Mouse (Mus musculus): Measurements from ENCODE around the gene Gm45717. TPM values are rescaled to one million over a fixed set of nuclear protein-coding genes. Genes with fewer than 3 reads are reported as not detected.
"Not testable (repeated sequence)": the region's sequence is repeated elsewhere in the genome, so short reads cannot be mapped to it uniquely, and the experiment has no call there.

The Gm45717 gene
- polyA plus RNA-seq, 1 experiment from 2014 or later, result not detected

- Histone ChIP-seq H3K4me2 (replicated peaks; ENCODE audit: low read depth, low read length) (no peak overlapping the region), H3K4me3 (ENCODE audit: low read length) (no peak overlapping the region), H3K9ac (ENCODE audit: low read depth, low read length) (no peak overlapping the region), H3K36me3 (ENCODE audit: control insufficient read depth, insufficient read depth, low read length) (no peaks in the 10 kb centered on the region), H3K27me3 (ENCODE audit: control insufficient read depth, insufficient read depth, low read length) (no peaks in the 10 kb centered on the region), H3K4me1 (ENCODE audit: control insufficient read depth, insufficient read depth, low read length) (no peaks in the 10 kb centered on the region), H3K9me3 (ENCODE audit: control insufficient read depth, low read length) (no peaks in the 10 kb centered on the region), H3K27ac (ENCODE audit: low read depth, low read length) (no peak overlapping the region)
- WGBS, result 86% methylated on average over 4 of the region's 4 CpGs
- ATAC-seq (ENCODE audit: low FRiP score, low TSS enrichment), result no peak
Measured at GRCm38 (mm10) chr7:140989022-140989421, 33.3 kb upstream of the Gm45717 start.

- Histone ChIP-seq H3K4me1 (ENCODE audit: control insufficient read depth, insufficient read depth, low read length) (no peaks in the 10 kb centered on the region), H3K4me3 (ENCODE audit: low read length) (no peak overlapping the region), H3K27ac (ENCODE audit: low read depth, low read length) (no peak overlapping the region), H3K27me3 (ENCODE audit: control insufficient read depth, insufficient read depth, low read length) (no peaks in the 10 kb centered on the region), H3K36me3 (ENCODE audit: control insufficient read depth, insufficient read depth, low read length) (no peaks in the 10 kb centered on the region), H3K4me2 (replicated peaks; ENCODE audit: low read depth, low read length) (no peak overlapping the region), H3K9ac (ENCODE audit: low read depth, low read length) (no peak overlapping the region), H3K9me3 (ENCODE audit: control insufficient read depth, low read length) (no peaks in the 10 kb centered on the region)
- no peak for ATAC-seq (ENCODE audit: low FRiP score, low TSS enrichment)
- WGBS, result 88% methylated on average over 17 of the region's 17 CpGs
Measured at GRCm38 (mm10) chr7:140987182-140988138, 31.7 kb upstream of the Gm45717 start.

- H3K4me1 ChIP-seq (ENCODE audit: control insufficient read depth, insufficient read depth, low read length), result no peaks in the 10 kb centered on the region
- no peak overlapping the region for H3K27ac ChIP-seq (ENCODE audit: low read depth, low read length)
- no peaks in the 10 kb centered on the region for H3K27me3 ChIP-seq (ENCODE audit: control insufficient read depth, insufficient read depth, low read length)
- H3K4me3 ChIP-seq (ENCODE audit: low read length), result no peak overlapping the region
- H3K4me2 ChIP-seq (replicated peaks; ENCODE audit: low read depth, low read length), result no peak overlapping the region
- ATAC-seq (ENCODE audit: low FRiP score, low TSS enrichment), result no peak
- H3K9me3 ChIP-seq (ENCODE audit: control insufficient read depth, low read length), result no peaks in the 10 kb centered on the region
- WGBS, result 92% methylated on average over 7 of the region's 7 CpGs
- no peak overlapping the region for H3K9ac ChIP-seq (ENCODE audit: low read depth, low read length)
- no peaks in the 10 kb centered on the region for H3K36me3 ChIP-seq (ENCODE audit: control insufficient read depth, insufficient read depth, low read length)
Measured at GRCm38 (mm10) chr7:140982971-140983370, 27.2 kb upstream of the Gm45717 start.

GRCm38 (mm10) chr7:140981704-140982103, 26.0 kb upstream of the Gm45717 start:
- H3K27ac ChIP-seq (ENCODE audit: low read depth, low read length), result no peak overlapping the region
- H3K4me2 ChIP-seq (replicated peaks; ENCODE audit: low read depth, low read length), result no peak overlapping the region
- WGBS, result 92% methylated on average over 8 of the region's 8 CpGs
- no peak overlapping the region for H3K9ac ChIP-seq (ENCODE audit: low read depth, low read length)
- H3K36me3 ChIP-seq (ENCODE audit: control insufficient read depth, insufficient read depth, low read length), result no peaks in the 10 kb centered on the region
- no peak for ATAC-seq (ENCODE audit: low FRiP score, low TSS enrichment)
- no peak overlapping the region for H3K4me3 ChIP-seq (ENCODE audit: low read length)
- H3K9me3 ChIP-seq (ENCODE audit: control insufficient read depth, low read length), result no peaks in the 10 kb centered on the region
- H3K27me3 ChIP-seq (ENCODE audit: control insufficient read depth, insufficient read depth, low read length), result no peaks in the 10 kb centered on the region
- H3K4me1 ChIP-seq (ENCODE audit: control insufficient read depth, insufficient read depth, low read length), result no peaks in the 10 kb centered on the region

DNA sequence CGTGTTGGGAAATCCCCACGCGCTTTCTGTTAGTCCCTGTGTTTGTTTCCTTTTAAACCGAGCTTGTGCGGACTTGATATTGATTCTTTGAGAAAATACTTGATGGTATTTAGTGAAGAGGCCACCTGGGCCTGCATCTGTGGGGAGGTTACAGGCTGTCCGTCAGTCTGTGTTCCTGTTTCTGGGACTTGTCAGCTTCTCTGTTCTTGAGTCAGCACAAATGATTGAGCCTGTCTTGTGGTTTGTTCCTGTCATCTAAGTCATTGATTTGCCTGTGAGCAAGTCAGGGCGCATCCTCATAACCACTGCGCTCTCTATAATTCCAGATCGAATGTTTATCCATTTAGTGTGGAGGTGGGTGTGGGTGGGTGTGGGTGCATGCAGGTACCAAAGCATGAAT, 21.0 kb upstream of the Gm45717 start:
- H3K27me3 ChIP-seq (ENCODE audit: control insufficient read depth, insufficient read depth, low read length); H3K9ac ChIP-seq (ENCODE audit: low read depth, low read length); ATAC-seq (ENCODE audit: low FRiP score, low TSS enrichment); H3K4me2 ChIP-seq (replicated peaks; ENCODE audit: low read depth, low read length); H3K4me3 ChIP-seq (ENCODE audit: low read length); H3K36me3 ChIP-seq (ENCODE audit: control insufficient read depth, insufficient read depth, low read length); H3K27ac ChIP-seq (ENCODE audit: low read depth, low read length); H3K9me3 ChIP-seq (ENCODE audit: control insufficient read depth, low read length): not testable (repeated sequence)
- 88% methylated on average over 9 of the region's 9 CpGs for WGBS
- peaks cover 10% of the 10 kb centered on the region; the same call in 1 of the 2 replicates for H3K4me1 ChIP-seq (ENCODE audit: control insufficient read depth, insufficient read depth, low read length)

DNA sequence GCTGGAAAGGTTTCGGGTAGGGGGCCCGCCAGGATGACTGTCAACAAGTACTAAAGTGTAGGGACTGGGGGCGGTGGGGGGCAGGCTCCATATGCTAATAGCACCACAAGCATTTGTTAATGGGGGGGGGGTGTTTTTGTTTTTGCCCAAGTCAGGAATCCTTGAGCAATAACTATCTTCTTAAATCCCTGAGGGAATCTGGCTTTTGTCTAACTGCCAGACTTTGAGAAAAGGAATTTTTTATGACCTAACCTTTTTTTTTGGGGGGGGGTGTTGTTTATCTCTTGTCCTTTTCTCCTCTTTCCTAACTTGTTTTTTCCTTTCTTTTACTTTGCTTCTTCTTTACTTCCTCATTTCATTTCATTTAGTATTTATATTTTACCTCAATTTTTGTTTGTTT, 19.7 kb upstream of the Gm45717 start:
- Histone ChIP-seq H3K4me2 (replicated peaks; ENCODE audit: low read depth, low read length) (no peak overlapping the region), H3K27me3 (ENCODE audit: control insufficient read depth, insufficient read depth, low read length) (no peaks in the 10 kb centered on the region), H3K27ac (ENCODE audit: low read depth, low read length) (no peak overlapping the region), H3K9me3 (ENCODE audit: control insufficient read depth, low read length) (no peaks in the 10 kb centered on the region), H3K4me1 (ENCODE audit: control insufficient read depth, insufficient read depth, low read length) (peaks cover 10% of the 10 kb centered on the region; the same call in 1 of the 2 replicates), H3K9ac (ENCODE audit: low read depth, low read length) (no peak overlapping the region), H3K36me3 (ENCODE audit: control insufficient read depth, insufficient read depth, low read length) (no peaks in the 10 kb centered on the region), H3K4me3 (ENCODE audit: low read length) (no peak overlapping the region)
- WGBS, result 33% methylated on average over 3 of the region's 3 CpGs
- no peak for ATAC-seq (ENCODE audit: low FRiP score, low TSS enrichment)

DNA sequence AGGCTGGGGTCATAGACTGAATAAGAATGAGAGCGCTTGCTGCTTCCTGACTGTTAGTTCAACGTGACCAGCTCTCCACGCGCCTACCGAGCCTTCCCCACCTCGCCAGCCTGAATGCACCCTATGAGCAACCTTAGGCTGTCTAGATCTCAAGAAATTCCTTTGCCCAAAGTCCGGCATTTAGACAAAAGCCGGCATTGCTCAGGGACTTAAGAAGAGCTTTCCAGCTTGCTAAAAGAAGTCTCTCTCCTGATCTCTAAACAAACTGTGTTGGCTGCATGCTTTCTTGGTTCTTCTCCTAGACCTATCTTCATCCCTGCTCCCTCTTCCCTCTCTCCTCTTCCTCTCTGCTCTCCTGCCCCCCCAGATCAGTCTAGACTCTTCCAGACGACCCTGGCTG, 19.2 kb upstream of the Gm45717 start:
- Histone ChIP-seq H3K27ac (ENCODE audit: low read depth, low read length) (no peak overlapping the region), H3K9ac (ENCODE audit: low read depth, low read length) (no peak overlapping the region), H3K9me3 (ENCODE audit: control insufficient read depth, low read length) (no peaks in the 10 kb centered on the region), H3K4me1 (ENCODE audit: control insufficient read depth, insufficient read depth, low read length) (peaks cover 10% of the 10 kb centered on the region; the same call in 1 of the 2 replicates), H3K27me3 (ENCODE audit: control insufficient read depth, insufficient read depth, low read length) (no peaks in the 10 kb centered on the region), H3K36me3 (ENCODE audit: control insufficient read depth, insufficient read depth, low read length) (no peaks in the 10 kb centered on the region), H3K4me3 (ENCODE audit: low read length) (no peak overlapping the region), H3K4me2 (replicated peaks; ENCODE audit: low read depth, low read length) (no peak overlapping the region)
- WGBS, result 28% methylated on average over 9 of the region's 9 CpGs
- ATAC-seq (ENCODE audit: low FRiP score, low TSS enrichment), result no peak

DNA sequence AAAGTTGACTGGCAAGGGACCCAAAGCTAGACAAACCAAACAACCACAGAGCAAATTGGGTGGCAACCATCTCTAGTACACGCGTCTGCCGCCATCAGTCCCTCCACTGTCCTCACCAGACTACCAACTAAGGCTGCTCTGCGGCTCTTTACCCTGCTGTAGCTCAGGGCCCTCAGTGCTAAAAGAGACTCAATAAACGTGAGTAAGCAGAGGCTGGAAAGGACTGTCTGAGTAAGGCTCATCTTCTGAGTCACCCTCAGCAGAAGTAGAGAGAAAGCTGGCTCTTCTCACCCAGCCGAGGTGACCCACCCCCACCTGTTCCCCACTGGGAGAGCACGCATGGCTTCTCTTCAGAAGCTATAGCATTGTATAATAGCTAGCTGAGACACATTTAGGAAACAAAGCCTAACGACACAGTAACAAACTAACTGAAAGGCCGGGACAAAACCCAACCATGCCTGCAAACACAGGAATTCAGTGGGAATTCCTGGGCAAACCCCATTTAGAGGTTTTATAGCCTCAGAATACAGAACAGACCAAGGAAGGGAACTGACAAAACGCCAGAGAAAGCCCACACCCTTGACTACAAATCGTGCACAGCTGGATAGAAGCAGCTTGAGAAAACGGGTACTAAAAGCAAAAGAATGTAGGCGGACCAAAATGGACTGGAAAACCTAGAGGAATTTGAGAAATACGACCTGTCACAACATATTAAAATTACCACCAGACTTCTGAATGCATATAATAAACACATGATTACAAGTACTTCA, 17.8 kb upstream of the Gm45717 start:
- H3K9ac ChIP-seq (ENCODE audit: low read depth, low read length), result no peak overlapping the region
- no peaks in the 10 kb centered on the region for H3K36me3 ChIP-seq (ENCODE audit: control insufficient read depth, insufficient read depth, low read length)
- H3K4me2 ChIP-seq (replicated peaks; ENCODE audit: low read depth, low read length), result no peak overlapping the region
- H3K4me3 ChIP-seq (ENCODE audit: low read length), result no peak overlapping the region
- H3K9me3 ChIP-seq (ENCODE audit: control insufficient read depth, low read length), result no peaks in the 10 kb centered on the region
- H3K27me3 ChIP-seq (ENCODE audit: control insufficient read depth, insufficient read depth, low read length), result no peaks in the 10 kb centered on the region
- peaks cover 10% of the 10 kb centered on the region; the same call in 1 of the 2 replicates for H3K4me1 ChIP-seq (ENCODE audit: control insufficient read depth, insufficient read depth, low read length)
- no peak overlapping the region for H3K27ac ChIP-seq (ENCODE audit: low read depth, low read length)
- 36% methylated on average over 14 of the region's 14 CpGs for WGBS
- ATAC-seq (ENCODE audit: low FRiP score, low TSS enrichment), result no peak
